Mouse (Mus musculus) neural tube, embryonic 14.5 days (tissue): ENCODE measurements around the gene Tmem94. TPM values are rescaled to one million over a fixed set of nuclear protein-coding genes. Genes with fewer than 3 reads are reported as not detected.

Experiments
- ATAC-seq: fragments of 200-750 bp; cut with Nextera tagmentation; 2 replicates; pipeline ENCODE4 v1.8.0; 2017; ENCODE audit warnings: low read depth, mild to moderate bottlenecking, moderate TSS enrichment, moderate library complexity
- H3K27ac ChIP-seq: fragments of 300-500 bp; sonication (generic); 2 replicates; pipeline ENCODE4 v1.5.1; 2014; ENCODE audit warnings: low read depth, mild to moderate bottlenecking, control low read depth, low read length, moderate library complexity, mixed read lengths
- H3K27me3 ChIP-seq: fragments of 300-500 bp; sonication (generic); 2 replicates; pipeline ENCODE4 v1.6.1; 2014; ENCODE audit warnings: low read length; ENCODE audit not compliant: control insufficient read depth, insufficient read depth
- H3K36me3 ChIP-seq: fragments of 300-500 bp; sonication (generic); 2 replicates; pipeline ENCODE4 v1.6.1; 2014; ENCODE audit warnings: low read length, mixed read lengths; ENCODE audit not compliant: control insufficient read depth, insufficient read depth
- H3K4me1 ChIP-seq: fragments of 300-500 bp; sonication (generic); 2 replicates; pipeline ENCODE4 v1.6.1; 2014; ENCODE audit warnings: low read length; ENCODE audit not compliant: control insufficient read depth, insufficient read depth
- H3K4me2 ChIP-seq: fragments of 300-500 bp; sonication (generic); 2 replicates; pipeline ENCODE4 v1.6.1; 2014; ENCODE audit warnings: mild to moderate bottlenecking, low read depth, low read length, control low read depth
- H3K4me3 ChIP-seq: fragments of 300-500 bp; sonication (generic); 2 replicates; pipeline ENCODE4 v1.5.1; 2014; ENCODE audit warnings: low read depth, low read length, control low read depth, mixed read lengths
- H3K9ac ChIP-seq: fragments of 300-500 bp; sonication (generic); replicated peaks from 2 replicates; pipeline ENCODE4 v1.6.1; 2014; ENCODE audit warnings: low read depth, mild to moderate bottlenecking, control low read depth, low read length, mixed read lengths
- H3K9me3 ChIP-seq: fragments of 300-500 bp; sonication (generic); 2 replicates; pipeline ENCODE4 v1.6.1; 2016; ENCODE audit warnings: low read length; ENCODE audit not compliant: control insufficient read depth
- WGBS: fragments of 180-500 bp; shearing (Covaris S2); extraction: QIAGEN DNeasy Blood & Tissue Kit; methylation state at CpG from one replicate; pipeline ENCODE4 v1.1.7; 2014; 5-methylcytosine and 5-hydroxymethylcytosine counted together
- polyA plus RNA-seq: library from polyadenylated mRNA; unstranded; fragments of >200 nt; fragmentation: Nextera tagmentation; extraction: Ambion mirVana; gene quantifications from 2 replicates; pipeline ENCODE4 v1.2.1, GENCODE M21; 2014

Gene Tmem94
- polyA plus RNA-seq, 1 experiment from 2014 or later = 17.0 TPM

GRCm38 (mm10) chr11:115796898-115797297 lies 31.7 kb downstream of the Tmem94 start:
- Histone ChIP-seq H3K36me3 (peaks cover 68% of the 10 kb centered on the region), H3K4me1 (no peaks in the 10 kb centered on the region), H3K27me3 (no peaks in the 10 kb centered on the region), H3K4me2 (no peak overlapping the region), H3K9me3 (no peaks in the 10 kb centered on the region), H3K27ac (no peak overlapping the region), H3K4me3 (no peak overlapping the region), H3K9ac (no peak overlapping the region)
- no peak for ATAC-seq
- WGBS = 82% methylated on average over 15 of the region's 15 CpGs

GRCm38 (mm10) chr11:115797665-115798064 lies 32.4 kb downstream of the Tmem94 start:
- Histone ChIP-seq H3K27ac (no peak overlapping the region), H3K4me2 (no peak overlapping the region), H3K36me3 (peaks cover 66% of the 10 kb centered on the region), H3K9me3 (no peaks in the 10 kb centered on the region), H3K9ac (no peak overlapping the region), H3K4me1 (no peaks in the 10 kb centered on the region), H3K27me3 (no peaks in the 10 kb centered on the region), H3K4me3 (no peak overlapping the region)
- 83% methylated on average over 9 of the region's 9 CpGs for WGBS
- no peak for ATAC-seq

- Histone ChIP-seq H3K4me3 (no peak overlapping the region), H3K36me3 (peaks cover 45% of the 10 kb centered on the region), H3K9me3 (no peaks in the 10 kb centered on the region), H3K27me3 (no peaks in the 10 kb centered on the region), H3K4me2 (no peak overlapping the region), H3K4me1 (no peaks in the 10 kb centered on the region), H3K9ac (no peak overlapping the region), H3K27ac (no peak overlapping the region)
- WGBS = 95% methylated on average over 18 of the region's 18 CpGs
- no peak for ATAC-seq
Observed at GRCm38 (mm10) chr11:115800981-115801380, 35.7 kb downstream of the Tmem94 start.

GRCm38 (mm10) chr11:115803072-115803709 lies 38.0 kb downstream of the Tmem94 start:
- H3K9me3 ChIP-seq = no peaks in the 10 kb centered on the region
- peaks cover 7% of the 10 kb centered on the region for H3K4me1 ChIP-seq
- no peak overlapping the region for H3K4me3 ChIP-seq
- H3K9ac ChIP-seq = no peak overlapping the region
- no peak overlapping the region for H3K4me2 ChIP-seq
- WGBS = 93% methylated on average over 24 of the region's 24 CpGs
- no peak overlapping the region for H3K27ac ChIP-seq
- ATAC-seq = no peak
- no peaks in the 10 kb centered on the region for H3K27me3 ChIP-seq
- peaks cover 37% of the 10 kb centered on the region for H3K36me3 ChIP-seq

- H3K27me3 ChIP-seq = no peaks in the 10 kb centered on the region
- no peak overlapping the region for H3K4me3 ChIP-seq
- H3K36me3 ChIP-seq = peaks cover 29% of the 10 kb centered on the region
- H3K4me2 ChIP-seq = no peak overlapping the region
- no peak overlapping the region for H3K9ac ChIP-seq
- H3K27ac ChIP-seq = no peak overlapping the region
- ATAC-seq = no peak
- H3K9me3 ChIP-seq = no peaks in the 10 kb centered on the region
- WGBS = 97% methylated on average over 7 of the region's 7 CpGs
- peaks cover 19% of the 10 kb centered on the region for H3K4me1 ChIP-seq
Observed at GRCm38 (mm10) chr11:115805005-115805404, 39.8 kb downstream of the Tmem94 start.

- Histone ChIP-seq H3K36me3 (peaks cover 23% of the 10 kb centered on the region), H3K27me3 (no peaks in the 10 kb centered on the region), H3K9me3 (no peaks in the 10 kb centered on the region), H3K4me1 (peaks cover 21% of the 10 kb centered on the region), H3K4me3 (no peak overlapping the region), H3K9ac (no peak overlapping the region), H3K4me2 (no peak overlapping the region), H3K27ac (no peak overlapping the region)
- no peak for ATAC-seq
- WGBS = 92% methylated on average over 10 of the region's 10 CpGs
Observed at GRCm38 (mm10) chr11:115806154-115806553, 40.9 kb downstream of the Tmem94 start.

GRCm38 (mm10) chr11:115807306-115807705 lies 42.1 kb downstream of the Tmem94 start:
- 41% methylated on average over 6 of the region's 6 CpGs for WGBS
- Histone ChIP-seq H3K27me3 (no peaks in the 10 kb centered on the region), H3K9me3 (no peaks in the 10 kb centered on the region), H3K4me1 (peaks cover 27% of the 10 kb centered on the region), H3K36me3 (peaks cover 13% of the 10 kb centered on the region), H3K9ac (0 out of 2 replicates have a peak overlapping the region, but pooled peaks have one; percentile 12), H3K4me3 (no peak overlapping the region), H3K27ac (peak overlapping the region; percentile 71), H3K4me2 (peak overlapping the region; percentile 11; the same call in 1 of the 2 replicates)
- ATAC-seq = peak; percentile 54; the same call in 1 of the 2 replicates

GRCm38 (mm10) chr11:115807971-115808370 lies 42.7 kb downstream of the Tmem94 start:
- WGBS = 49% methylated on average over 11 of the region's 11 CpGs
- Histone ChIP-seq H3K4me2 (0 out of 2 replicates have a peak overlapping the region, but pooled peaks have one; percentile 5), H3K9me3 (no peaks in the 10 kb centered on the region), H3K9ac (no peak overlapping the region), H3K4me1 (peaks cover 30% of the 10 kb centered on the region), H3K27ac (peak overlapping the region; percentile 71), H3K36me3 (peaks cover 12% of the 10 kb centered on the region), H3K27me3 (no peaks in the 10 kb centered on the region), H3K4me3 (no peak overlapping the region; the same call in 1 of the 2 replicates)
- ATAC-seq = no peak

GRCm38 (mm10) chr11:115808696-115809310 lies 43.6 kb downstream of the Tmem94 start:
- Histone ChIP-seq H3K27me3 (no peaks in the 10 kb centered on the region), H3K4me3 (no peak overlapping the region), H3K27ac (peak overlapping the region; percentile 71), H3K4me2 (peak overlapping the region; percentile 23), H3K36me3 (peaks cover 4% of the 10 kb centered on the region), H3K9ac (peak overlapping the region; percentile 25; the same call in 1 of the 2 replicates), H3K4me1 (peaks cover 30% of the 10 kb centered on the region), H3K9me3 (no peaks in the 10 kb centered on the region)
- WGBS = 36% methylated on average over 10 of the region's 10 CpGs
- 0 out of 2 replicates have a peak, but pooled peaks have one; percentile 6 for ATAC-seq
